Mouse (Mus musculus): Measurements from ENCODE around the gene Sec14l1.

The Sec14l1 gene

GRCm38 (mm10) chr11:117087036-117087799 lies 27.8 kb upstream of the Sec14l1 start:
- ATAC-seq (ENCODE audit: insufficient number of reproducible peaks, low FRiP score, low TSS enrichment): no peak

GRCm38 (mm10) chr11:117088271-117088991 lies 26.5 kb upstream of the Sec14l1 start:
- no peak for ATAC-seq (ENCODE audit: insufficient number of reproducible peaks, low FRiP score, low TSS enrichment)

- no peak for ATAC-seq (ENCODE audit: insufficient number of reproducible peaks, low FRiP score, low TSS enrichment)
Observed at GRCm38 (mm10) chr11:117089673-117090419, 25.1 kb upstream of the Sec14l1 start.

GRCm38 (mm10) chr11:117091406-117091805 lies 23.6 kb upstream of the Sec14l1 start:
- no peak for ATAC-seq (ENCODE audit: insufficient number of reproducible peaks, low FRiP score, low TSS enrichment)

- no peak for ATAC-seq (ENCODE audit: insufficient number of reproducible peaks, low FRiP score, low TSS enrichment)
Observed at GRCm38 (mm10) chr11:117091845-117092244, 23.1 kb upstream of the Sec14l1 start.

GRCm38 (mm10) chr11:117092711-117093110 lies 22.3 kb upstream of the Sec14l1 start:
- no peak for ATAC-seq (ENCODE audit: insufficient number of reproducible peaks, low FRiP score, low TSS enrichment)

GRCm38 (mm10) chr11:117093900-117094552 lies 20.9 kb upstream of the Sec14l1 start:
- no peak for ATAC-seq (ENCODE audit: insufficient number of reproducible peaks, low FRiP score, low TSS enrichment)

- ATAC-seq (ENCODE audit: insufficient number of reproducible peaks, low FRiP score, low TSS enrichment): no peak
Observed at GRCm38 (mm10) chr11:117094646-117095045, 20.3 kb upstream of the Sec14l1 start.

- ATAC-seq (ENCODE audit: insufficient number of reproducible peaks, low FRiP score, low TSS enrichment): no peak
Observed at GRCm38 (mm10) chr11:117097021-117097420, 17.9 kb upstream of the Sec14l1 start.

- no peak for ATAC-seq (ENCODE audit: insufficient number of reproducible peaks, low FRiP score, low TSS enrichment)
Observed at GRCm38 (mm10) chr11:117098155-117098554, 16.8 kb upstream of the Sec14l1 start.

- no peak for ATAC-seq (ENCODE audit: insufficient number of reproducible peaks, low FRiP score, low TSS enrichment)
Observed at GRCm38 (mm10) chr11:117098784-117099183, 16.2 kb upstream of the Sec14l1 start.

- ATAC-seq (ENCODE audit: insufficient number of reproducible peaks, low FRiP score, low TSS enrichment): no peak
Observed at GRCm38 (mm10) chr11:117099372-117099771, 15.6 kb upstream of the Sec14l1 start.

- no peak for ATAC-seq (ENCODE audit: insufficient number of reproducible peaks, low FRiP score, low TSS enrichment)
Observed at GRCm38 (mm10) chr11:117101351-117101921, 13.5 kb upstream of the Sec14l1 start.

GRCm38 (mm10) chr11:117101925-117102717 lies 12.8 kb upstream of the Sec14l1 start:
- no peak for ATAC-seq (ENCODE audit: insufficient number of reproducible peaks, low FRiP score, low TSS enrichment)

- no peak for ATAC-seq (ENCODE audit: insufficient number of reproducible peaks, low FRiP score, low TSS enrichment)
Observed at GRCm38 (mm10) chr11:117103523-117103922, 11.4 kb upstream of the Sec14l1 start.

GRCm38 (mm10) chr11:117104044-117104757 lies 10.8 kb upstream of the Sec14l1 start:
- no peak for ATAC-seq (ENCODE audit: insufficient number of reproducible peaks, low FRiP score, low TSS enrichment)

GRCm38 (mm10) chr11:117105315-117105714 lies 9.7 kb upstream of the Sec14l1 start:
- no peak for ATAC-seq (ENCODE audit: insufficient number of reproducible peaks, low FRiP score, low TSS enrichment)

GRCm38 (mm10) chr11:117105850-117106249 lies 9.1 kb upstream of the Sec14l1 start:
- ATAC-seq (ENCODE audit: insufficient number of reproducible peaks, low FRiP score, low TSS enrichment): no peak
